Mouse (Mus musculus): Measurements from ENCODE around the gene Ncoa3. TPM values are rescaled to one million over a fixed set of nuclear protein-coding genes. Genes with fewer than 3 reads are reported as not detected.

Gene Ncoa3
- polyA plus RNA-seq, 1 experiment from 2014 or later, result 18.2 TPM

DNA sequence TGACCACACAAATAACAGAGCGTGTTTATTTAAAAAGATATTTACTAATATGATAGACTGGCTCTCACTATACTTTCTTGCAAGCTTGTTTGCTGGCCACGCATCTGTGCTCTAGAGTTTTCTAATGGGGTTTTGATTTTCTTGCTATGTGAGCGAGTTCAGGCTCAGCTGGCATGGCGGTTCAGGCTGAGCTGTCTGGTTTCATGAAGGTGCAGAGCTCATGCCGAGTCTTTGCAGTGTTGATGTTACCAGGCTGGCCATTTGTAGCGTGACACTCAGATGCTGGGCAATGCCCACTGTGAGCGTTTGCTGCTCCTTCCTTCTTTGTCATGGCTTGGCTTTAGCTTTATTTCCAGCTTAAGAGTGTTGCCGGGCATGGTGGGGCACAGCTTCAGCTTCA lies 70.0 kb downstream of the Ncoa3 start:
- ATAC-seq (ENCODE audit: low FRiP score, low TSS enrichment) (no peak), DNase-seq (no peak)
- no peaks in the 10 kb centered on the region for H3K9me3 ChIP-seq (ENCODE audit: control insufficient read depth, low read length)
- H3K4me3 ChIP-seq (replicated peaks; ENCODE audit: low read depth, low read length), result no peak overlapping the region
- no peak overlapping the region for H3K4me2 ChIP-seq (ENCODE audit: low read length)
- H3K4me1 ChIP-seq (ENCODE audit: control insufficient read depth, insufficient read depth, low read length), result no peaks in the 10 kb centered on the region
- H3K27me3 ChIP-seq (ENCODE audit: control insufficient read depth, insufficient read depth, low read length), result no peaks in the 10 kb centered on the region
- 94% methylated on average over 8 of the region's 8 CpGs for WGBS
- no peak overlapping the region for H3K27ac ChIP-seq (replicated peaks; ENCODE audit: low read depth, low read length)
- peaks cover 68% of the 10 kb centered on the region for H3K36me3 ChIP-seq (ENCODE audit: control insufficient read depth, insufficient read depth, low read length)
- H3K9ac ChIP-seq (replicated peaks; ENCODE audit: low read length), result no peak overlapping the region

DNA sequence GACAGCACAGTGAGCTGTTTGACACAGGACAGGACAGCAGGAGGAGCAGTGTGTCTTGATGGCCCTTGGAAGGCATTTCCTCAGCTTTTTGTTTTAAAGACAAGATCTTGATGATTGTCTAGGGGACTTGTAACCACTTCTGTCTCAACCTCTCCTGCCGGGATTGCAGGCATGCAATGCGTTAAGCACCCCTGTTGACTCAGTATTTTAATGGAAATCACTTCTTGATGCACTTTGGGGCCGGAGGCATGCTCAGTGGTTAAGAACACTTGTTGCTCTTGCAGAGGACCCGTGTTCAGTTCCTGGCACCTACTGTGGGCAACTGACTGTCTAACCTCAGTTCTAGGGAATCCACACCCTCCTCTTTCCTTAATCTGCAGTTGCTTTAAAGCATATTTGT lies 74.0 kb downstream of the Ncoa3 start:
- Histone ChIP-seq H3K4me1 (ENCODE audit: control insufficient read depth, insufficient read depth, low read length) (no peaks in the 10 kb centered on the region), H3K9me3 (ENCODE audit: control insufficient read depth, low read length) (no peaks in the 10 kb centered on the region), H3K27ac (replicated peaks; ENCODE audit: low read depth, low read length) (no peak overlapping the region), H3K27me3 (ENCODE audit: control insufficient read depth, insufficient read depth, low read length) (no peaks in the 10 kb centered on the region), H3K4me2 (ENCODE audit: low read length) (no peak overlapping the region), H3K4me3 (replicated peaks; ENCODE audit: low read depth, low read length) (no peak overlapping the region), H3K36me3 (ENCODE audit: control insufficient read depth, insufficient read depth, low read length) (peaks cover 79% of the 10 kb centered on the region), H3K9ac (replicated peaks; ENCODE audit: low read length) (no peak overlapping the region)
- ATAC-seq (ENCODE audit: low FRiP score, low TSS enrichment) (no peak), DNase-seq (no peak)
- WGBS, result 65% methylated on average over 4 of the region's 4 CpGs

DNA sequence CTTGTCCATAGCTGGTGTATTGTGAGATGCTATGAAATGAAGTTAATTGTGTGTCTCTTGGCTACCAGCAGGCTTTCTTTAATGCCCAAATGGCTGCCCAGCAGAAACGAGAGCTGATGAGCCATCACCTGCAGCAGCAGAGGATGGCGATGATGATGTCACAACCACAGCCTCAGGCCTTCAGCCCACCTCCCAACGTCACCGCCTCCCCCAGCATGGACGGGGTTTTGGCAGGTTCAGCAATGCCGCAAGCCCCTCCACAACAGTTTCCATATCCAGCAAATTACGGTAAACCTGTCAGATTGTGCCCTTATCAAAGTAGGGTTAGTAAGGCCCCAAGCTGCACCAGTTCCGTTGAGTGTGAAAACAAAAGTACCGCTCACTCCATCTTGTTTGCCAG lies 75.8 kb downstream of the Ncoa3 start:
- Histone ChIP-seq H3K9ac (replicated peaks; ENCODE audit: low read length) (no peak overlapping the region), H3K4me2 (ENCODE audit: low read length) (no peak overlapping the region), H3K27ac (replicated peaks; ENCODE audit: low read depth, low read length) (no peak overlapping the region), H3K4me3 (replicated peaks; ENCODE audit: low read depth, low read length) (no peak overlapping the region), H3K4me1 (ENCODE audit: control insufficient read depth, insufficient read depth, low read length) (no peaks in the 10 kb centered on the region), H3K9me3 (ENCODE audit: control insufficient read depth, low read length) (no peaks in the 10 kb centered on the region), H3K27me3 (ENCODE audit: control insufficient read depth, insufficient read depth, low read length) (no peaks in the 10 kb centered on the region), H3K36me3 (ENCODE audit: control insufficient read depth, insufficient read depth, low read length) (peaks cover 75% of the 10 kb centered on the region)
- DNase-seq (no peak), ATAC-seq (ENCODE audit: low FRiP score, low TSS enrichment) (no peak)
- 90% methylated on average over 9 of the region's 9 CpGs for WGBS

DNA sequence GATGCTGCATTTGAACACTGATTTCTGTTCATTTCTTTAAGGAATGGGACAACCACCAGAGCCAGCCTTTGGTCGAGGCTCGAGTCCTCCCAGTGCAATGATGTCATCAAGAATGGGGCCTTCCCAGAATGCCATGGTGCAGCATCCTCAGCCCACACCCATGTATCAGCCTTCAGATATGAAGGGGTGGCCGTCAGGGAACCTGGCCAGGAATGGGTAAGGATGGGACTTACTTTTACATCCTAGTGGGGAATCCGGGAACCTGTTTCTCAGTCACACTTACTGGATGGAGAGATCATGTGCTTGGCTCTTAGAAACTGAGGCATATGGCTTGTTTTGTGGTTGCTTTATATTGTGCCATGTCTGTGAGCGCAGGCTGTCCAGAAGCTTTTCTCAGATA lies 76.7 kb downstream of the Ncoa3 start:
- no peaks in the 10 kb centered on the region for H3K27me3 ChIP-seq (ENCODE audit: control insufficient read depth, insufficient read depth, low read length)
- WGBS, result 91% methylated on average over 5 of the region's 5 CpGs
- no peaks in the 10 kb centered on the region for H3K9me3 ChIP-seq (ENCODE audit: control insufficient read depth, low read length)
- no peak for ATAC-seq (ENCODE audit: low FRiP score, low TSS enrichment)
- no peak for DNase-seq
- no peak overlapping the region for H3K4me3 ChIP-seq (replicated peaks; ENCODE audit: low read depth, low read length)
- H3K36me3 ChIP-seq (ENCODE audit: control insufficient read depth, insufficient read depth, low read length), result peaks cover 75% of the 10 kb centered on the region
- H3K4me1 ChIP-seq (ENCODE audit: control insufficient read depth, insufficient read depth, low read length), result peaks cover 3% of the 10 kb centered on the region; the same call in 1 of the 2 replicates
- no peak overlapping the region for H3K9ac ChIP-seq (replicated peaks; ENCODE audit: low read length)
- no peak overlapping the region for H3K27ac ChIP-seq (replicated peaks; ENCODE audit: low read depth, low read length)
- no peak overlapping the region for H3K4me2 ChIP-seq (ENCODE audit: low read length)

DNA sequence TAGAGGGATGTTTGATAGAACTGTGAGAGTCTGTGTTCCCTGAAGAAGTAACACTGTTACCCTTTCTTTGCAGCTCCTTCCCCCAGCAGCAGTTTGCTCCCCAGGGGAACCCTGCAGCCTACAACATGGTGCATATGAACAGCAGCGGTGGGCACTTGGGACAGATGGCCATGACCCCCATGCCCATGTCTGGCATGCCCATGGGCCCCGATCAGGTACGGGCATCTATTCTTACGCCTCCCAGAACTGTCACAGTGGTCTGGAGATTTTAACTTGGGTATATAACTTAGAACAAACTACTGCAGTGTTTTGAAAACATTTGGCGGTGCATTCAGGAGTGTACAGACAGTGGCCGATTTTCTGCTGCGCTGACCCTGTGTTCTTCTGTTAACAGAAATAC lies 77.3 kb downstream of the Ncoa3 start:
- no peak overlapping the region for H3K4me3 ChIP-seq (replicated peaks; ENCODE audit: low read depth, low read length)
- no peak overlapping the region for H3K4me2 ChIP-seq (ENCODE audit: low read length)
- no peaks in the 10 kb centered on the region for H3K9me3 ChIP-seq (ENCODE audit: control insufficient read depth, low read length)
- H3K4me1 ChIP-seq (ENCODE audit: control insufficient read depth, insufficient read depth, low read length), result peaks cover 9% of the 10 kb centered on the region
- DNase-seq (no peak), ATAC-seq (ENCODE audit: low FRiP score, low TSS enrichment) (no peak)
- WGBS, result 95% methylated on average over 7 of the region's 7 CpGs
- H3K27ac ChIP-seq (replicated peaks; ENCODE audit: low read depth, low read length), result no peak overlapping the region
- peaks cover 72% of the 10 kb centered on the region for H3K36me3 ChIP-seq (ENCODE audit: control insufficient read depth, insufficient read depth, low read length)
- no peak overlapping the region for H3K9ac ChIP-seq (replicated peaks; ENCODE audit: low read length)
- H3K27me3 ChIP-seq (ENCODE audit: control insufficient read depth, insufficient read depth, low read length), result no peaks in the 10 kb centered on the region

DNA sequence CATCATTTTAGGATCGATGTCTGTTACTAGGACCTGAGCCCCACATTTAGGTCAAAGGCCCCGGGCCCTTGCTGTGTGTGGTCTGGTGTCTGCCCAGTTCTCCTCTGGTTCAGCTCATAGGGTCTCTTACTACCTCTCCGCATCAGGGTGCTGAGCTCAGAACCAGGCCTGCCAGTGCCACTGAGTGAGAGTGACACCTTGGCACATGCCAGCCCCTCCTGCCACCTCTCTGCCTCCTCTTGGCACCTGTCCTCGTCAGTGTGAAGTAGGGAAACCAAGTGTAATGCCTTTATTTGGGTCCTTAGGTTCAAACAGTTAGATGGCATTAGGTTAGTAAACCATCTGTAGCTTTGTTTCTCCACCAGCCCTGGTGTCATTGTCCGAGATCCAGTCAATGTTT lies 79.0 kb downstream of the Ncoa3 start:
- ATAC-seq (ENCODE audit: low FRiP score, low TSS enrichment) (no peak), DNase-seq (no peak)
- Histone ChIP-seq H3K27ac (replicated peaks; ENCODE audit: low read depth, low read length) (no peak overlapping the region), H3K27me3 (ENCODE audit: control insufficient read depth, insufficient read depth, low read length) (no peaks in the 10 kb centered on the region), H3K4me1 (ENCODE audit: control insufficient read depth, insufficient read depth, low read length) (peaks cover 10% of the 10 kb centered on the region), H3K4me2 (ENCODE audit: low read length) (no peak overlapping the region), H3K36me3 (ENCODE audit: control insufficient read depth, insufficient read depth, low read length) (peaks cover 61% of the 10 kb centered on the region), H3K9ac (replicated peaks; ENCODE audit: low read length) (no peak overlapping the region), H3K9me3 (ENCODE audit: control insufficient read depth, low read length) (no peaks in the 10 kb centered on the region), H3K4me3 (replicated peaks; ENCODE audit: low read depth, low read length) (no peak overlapping the region)
- WGBS, result 95% methylated on average over 5 of the region's 5 CpGs

DNA sequence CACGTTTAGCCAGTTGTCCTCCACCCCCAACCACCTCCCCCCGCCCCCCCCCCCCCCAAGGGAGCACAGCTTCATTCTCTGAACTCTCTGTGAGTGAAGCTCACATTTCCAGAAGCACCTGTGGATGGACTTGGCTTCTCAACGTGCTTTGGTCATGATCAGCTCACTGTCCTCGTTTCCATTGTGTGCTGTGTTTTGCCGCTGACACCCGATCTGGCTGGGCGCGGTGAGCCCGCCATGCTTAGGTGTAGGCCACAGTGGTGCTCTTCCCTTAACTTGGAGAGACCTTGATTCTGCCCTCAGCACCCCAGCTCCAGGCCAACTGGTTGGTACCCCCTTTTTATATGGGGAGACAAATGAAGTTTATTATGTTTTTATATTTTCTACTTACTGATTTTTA lies 79.5 kb downstream of the Ncoa3 start:
- Histone ChIP-seq H3K9me3 (ENCODE audit: control insufficient read depth, low read length) (no peaks in the 10 kb centered on the region), H3K27ac (replicated peaks; ENCODE audit: low read depth, low read length) (no peak overlapping the region), H3K36me3 (ENCODE audit: control insufficient read depth, insufficient read depth, low read length) (peaks cover 57% of the 10 kb centered on the region), H3K9ac (replicated peaks; ENCODE audit: low read length) (no peak overlapping the region), H3K4me3 (replicated peaks; ENCODE audit: low read depth, low read length) (no peak overlapping the region), H3K27me3 (ENCODE audit: control insufficient read depth, insufficient read depth, low read length) (no peaks in the 10 kb centered on the region), H3K4me2 (ENCODE audit: low read length) (no peak overlapping the region), H3K4me1 (ENCODE audit: control insufficient read depth, insufficient read depth, low read length) (peaks cover 10% of the 10 kb centered on the region)
- DNase-seq (no peak), ATAC-seq (ENCODE audit: low FRiP score, low TSS enrichment) (no peak)
- 82% methylated on average over 9 of the region's 9 CpGs for WGBS

DNA sequence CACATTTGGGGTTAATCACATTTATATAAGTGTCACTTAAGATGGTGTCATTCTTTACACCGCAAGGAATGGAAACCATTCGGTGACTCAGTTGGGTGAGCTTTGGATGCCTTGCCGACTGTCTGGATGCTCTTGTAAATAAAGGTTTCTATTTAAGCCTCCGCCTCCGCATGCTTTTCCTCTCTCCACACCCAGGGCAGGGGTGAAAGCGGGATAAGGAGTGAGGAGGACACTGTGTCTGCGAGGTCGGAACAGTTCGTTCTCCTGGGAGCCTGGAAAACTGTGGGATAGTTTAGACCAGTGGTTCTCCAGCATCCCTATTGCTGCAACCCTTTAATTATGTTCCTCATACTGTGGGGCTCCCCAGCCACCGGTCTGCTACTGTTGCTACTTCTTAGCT lies 80.6 kb downstream of the Ncoa3 start:
- DNase-seq (no peak), ATAC-seq (ENCODE audit: low FRiP score, low TSS enrichment) (no peak)
- H3K9ac ChIP-seq (replicated peaks; ENCODE audit: low read length), result no peak overlapping the region
- WGBS, result 80% methylated on average over 10 of the region's 10 CpGs
- peaks cover 47% of the 10 kb centered on the region for H3K36me3 ChIP-seq (ENCODE audit: control insufficient read depth, insufficient read depth, low read length)
- H3K4me2 ChIP-seq (ENCODE audit: low read length), result no peak overlapping the region
- no peaks in the 10 kb centered on the region for H3K9me3 ChIP-seq (ENCODE audit: control insufficient read depth, low read length)
- no peak overlapping the region for H3K27ac ChIP-seq (replicated peaks; ENCODE audit: low read depth, low read length)
- H3K4me1 ChIP-seq (ENCODE audit: control insufficient read depth, insufficient read depth, low read length), result peaks cover 10% of the 10 kb centered on the region
- no peaks in the 10 kb centered on the region for H3K27me3 ChIP-seq (ENCODE audit: control insufficient read depth, insufficient read depth, low read length)
- no peak overlapping the region for H3K4me3 ChIP-seq (replicated peaks; ENCODE audit: low read depth, low read length)

DNA sequence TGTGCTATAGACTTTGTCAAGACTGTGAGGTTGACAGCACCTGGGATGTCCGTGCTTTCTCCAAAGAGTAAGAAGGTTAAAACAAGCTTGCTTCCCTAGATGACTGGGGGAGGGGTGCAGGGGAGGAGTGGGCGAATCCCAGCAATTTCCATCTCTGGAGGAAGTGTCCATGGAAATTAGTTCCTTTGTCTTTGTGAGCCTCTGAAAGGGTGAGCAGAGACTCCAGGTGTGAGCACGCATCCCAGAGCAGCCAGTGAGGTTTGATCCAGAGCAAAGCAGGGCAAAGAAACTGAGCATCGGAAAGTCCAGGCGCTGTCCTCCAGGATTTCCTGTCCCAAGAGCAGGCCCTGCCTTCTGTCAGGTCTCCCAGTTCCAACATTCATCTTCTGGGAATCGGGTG lies 81.9 kb downstream of the Ncoa3 start:
- no peak overlapping the region for H3K4me2 ChIP-seq (ENCODE audit: low read length)
- H3K4me1 ChIP-seq (ENCODE audit: control insufficient read depth, insufficient read depth, low read length), result peaks cover 10% of the 10 kb centered on the region
- H3K27me3 ChIP-seq (ENCODE audit: control insufficient read depth, insufficient read depth, low read length), result no peaks in the 10 kb centered on the region
- DNase-seq, result no peak
- H3K27ac ChIP-seq (replicated peaks; ENCODE audit: low read depth, low read length), result no peak overlapping the region; the same call in 1 of the 2 replicates
- WGBS, result 60% methylated on average over 6 of the region's 6 CpGs
- H3K9ac ChIP-seq (replicated peaks; ENCODE audit: low read length), result no peak overlapping the region
- ATAC-seq (ENCODE audit: low FRiP score, low TSS enrichment), result no peak
- no peak overlapping the region for H3K4me3 ChIP-seq (replicated peaks; ENCODE audit: low read depth, low read length)
- no peaks in the 10 kb centered on the region for H3K9me3 ChIP-seq (ENCODE audit: control insufficient read depth, low read length)
- H3K36me3 ChIP-seq (ENCODE audit: control insufficient read depth, insufficient read depth, low read length), result peaks cover 45% of the 10 kb centered on the region

Measured in midbrain, embryonic 14.5 days (tissue).